Comparison of ENCODE assay signal across 8 mouse cellular contexts in the genomic region with DNA sequence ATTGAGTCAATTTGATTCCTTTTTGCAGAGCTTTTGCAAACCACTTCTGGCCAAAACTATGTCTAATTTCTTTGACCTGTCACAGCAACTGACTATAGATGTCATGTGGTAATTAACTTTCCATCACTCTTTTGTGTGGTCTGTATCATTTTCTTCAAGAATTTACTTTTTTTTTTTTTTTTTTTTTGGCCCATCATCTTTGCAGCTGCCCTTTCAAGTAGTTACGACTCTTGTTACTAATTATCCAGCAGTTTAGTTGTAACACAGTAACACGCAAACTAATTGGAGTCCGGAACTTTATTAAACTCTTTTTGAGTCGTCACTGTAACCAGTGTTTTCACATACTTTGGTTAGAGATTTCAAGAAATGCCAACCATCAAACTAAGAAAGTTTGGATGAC. TPM values are rescaled to one million over a fixed set of nuclear protein-coding genes. Genes with fewer than 3 reads are reported as not detected.
A peak's percentile ranks its signal among the peaks of the same experiment; 100 is the strongest.
DNase-seq lines count a peak whose midpoint lies in the region; ATAC-seq and TF ChIP-seq lines count a peak whose summit lies in the region.

No protein-coding gene starts in this region.

- no peaks in the 10 kb centered on the region for H3K36me3 ChIP-seq in embryonic facial prominence, embryonic 11.5 days (replicated peaks; ENCODE audit: control insufficient read depth, insufficient read depth, low read depth, low read length)
- no peaks in the 10 kb centered on the region for H3K36me3 ChIP-seq in intestine, embryonic 14.5 days (ENCODE audit: control insufficient read depth, insufficient read depth, low read length)
- H3K36me3 ChIP-seq in myocyte (ENCODE audit: control insufficient read depth, insufficient read depth): no peaks in the 10 kb centered on the region

- peaks cover 34% of the 10 kb centered on the region for H3K79me2 ChIP-seq in myocyte (ENCODE audit: control insufficient read depth, insufficient read depth)

- no peak overlapping the region; the same call in 1 of the 2 replicates for H3K9ac ChIP-seq in embryonic facial prominence, embryonic 11.5 days (replicated peaks; ENCODE audit: low read length)
- H3K9ac ChIP-seq in intestine, embryonic 14.5 days (ENCODE audit: low read length): peak overlapping the region; percentile 98

- no peaks in the 10 kb centered on the region for H3K27me3 ChIP-seq in embryonic facial prominence, embryonic 11.5 days (ENCODE audit: control insufficient read depth, insufficient read depth, low read length)
- H3K27me3 ChIP-seq in intestine, embryonic 14.5 days (replicated peaks; ENCODE audit: control insufficient read depth, insufficient read depth, low read length): no peaks in the 10 kb centered on the region
- H3K27me3 ChIP-seq in myocyte (ENCODE audit: control insufficient read depth, insufficient read depth, insufficient read length): no peaks in the 10 kb centered on the region

- no peak for ATAC-seq in embryonic facial prominence, embryonic 11.5 days (replicated peaks; ENCODE audit: insufficient number of reproducible peaks, low FRiP score, low TSS enrichment, low read depth)
- ATAC-seq in intestine, embryonic 14.5 days (replicated peaks; ENCODE audit: low FRiP score, low TSS enrichment, low read depth): no peak

- H3K27ac ChIP-seq in layer of hippocampus, adult 2 months: peak overlapping the region; percentile 100
- H3K27ac ChIP-seq in embryonic facial prominence, embryonic 11.5 days (replicated peaks; ENCODE audit: low read depth, low read length): no peak overlapping the region
- H3K27ac ChIP-seq in intestine, embryonic 14.5 days (ENCODE audit: low read depth): no peak overlapping the region

- H3K4me2 ChIP-seq in embryonic facial prominence, embryonic 11.5 days (ENCODE audit: low read depth, low read length): peak overlapping the region; percentile 75
- H3K4me2 ChIP-seq in intestine, embryonic 14.5 days (ENCODE audit: low read length): peak overlapping the region; percentile 71
- H3K4me2 ChIP-seq in myocyte (ENCODE audit: low read depth): peak overlapping the region; percentile 85

- DNase-seq in layer of hippocampus, adult 2 months (ENCODE audit: low spot score in 2 of 2): no peak
- no peak for DNase-seq in layer of hippocampus, postnatal 10 days (ENCODE audit: low spot score in 2 of 2)
- DNase-seq in embryonic facial prominence, embryonic 11.5 days (ENCODE audit: low spot score): no peak
- DNase-seq in intestine, embryonic 14.5 days (ENCODE audit: low spot score): no peak
- DNase-seq in layer of hippocampus, adult 8-10 months (ENCODE audit: low spot score in 2 of 2): no peak
- DNase-seq in gastrocnemius, postnatal 14 days: no peak
- no peak for DNase-seq in spleen, adult 12 weeks (ENCODE audit: low spot score)

- peak overlapping the region; percentile 88 for H3K4me3 ChIP-seq in layer of hippocampus, adult 2 months
- H3K4me3 ChIP-seq in embryonic facial prominence, embryonic 11.5 days (ENCODE audit: low read depth, low read length): peak overlapping the region; percentile 96
- peak overlapping the region; percentile 97 for H3K4me3 ChIP-seq in intestine, embryonic 14.5 days (ENCODE audit: low read depth, low read length)
- H3K4me3 ChIP-seq in myocyte: peak overlapping the region; percentile 92

- peak overlapping the region; percentile 85 for H3ac ChIP-seq in myocyte (ENCODE audit: control insufficient read depth, insufficient read length)

- intact Hi-C loops in gastrocnemius, postnatal 14 days (cut with DNase I; ENCODE audit: low total_unique reads): loop anchor here (5.0 to 10.0 kb wide), 2 partner anchors 74 to 272 kb away; no protein-coding TSS in a partner anchor

- H3K4me1 ChIP-seq in embryonic facial prominence, embryonic 11.5 days (ENCODE audit: control insufficient read depth, insufficient read depth, low read length): no peaks in the 10 kb centered on the region
- peaks cover 3% of the 10 kb centered on the region; the same call in 1 of the 2 replicates for H3K4me1 ChIP-seq in intestine, embryonic 14.5 days (replicated peaks; ENCODE audit: control insufficient read depth, insufficient read depth, low read length)

- 11% methylated on average over 4 of the region's 4 CpGs for WGBS in embryonic facial prominence, embryonic 11.5 days
- WGBS in intestine, embryonic 14.5 days: 13% methylated on average over 4 of the region's 4 CpGs

- no peak for TF ChIP-seq CTCF in layer of hippocampus, adult 2 months (conservative IDR thresholded peaks at IDR 0.05)

- no peaks in the 10 kb centered on the region for H3K9me3 ChIP-seq in embryonic facial prominence, embryonic 11.5 days (replicated peaks; ENCODE audit: control insufficient read depth, low read length)
- no peaks in the 10 kb centered on the region for H3K9me3 ChIP-seq in intestine, embryonic 14.5 days (ENCODE audit: control insufficient read depth, low read length)

- TF ChIP-seq POLR2A in myocyte (IDR thresholded peaks at IDR 0.05; ENCODE audit: insufficient read length, low read depth): no peak

TF ChIP-seq in myocyte, 11 proteins besides CTCF, POLR2A, EP300 and RAD21:
- TF ChIP-seq REST (IDR thresholded peaks at IDR 0.05; ENCODE audit: insufficient read depth, insufficient read length): no peak
- TF ChIP-seq E2F4 (IDR thresholded peaks at IDR 0.05; ENCODE audit: insufficient read depth): no peak
- no peak for TF ChIP-seq USF1 (IDR thresholded peaks at IDR 0.05; ENCODE audit: low read depth)
- TF ChIP-seq TCF12 (IDR thresholded peaks at IDR 0.05; ENCODE audit: insufficient read depth, poor library complexity, severe bottlenecking): no peak
- TF ChIP-seq POLR2AphosphoS2 (IDR thresholded peaks at IDR 0.05; ENCODE audit: insufficient read length, low read depth): no peak
- no peak for TF ChIP-seq MYOD1 (IDR thresholded peaks at IDR 0.05; ENCODE audit: control insufficient read depth in 1 of 3, insufficient read length in 2 of 3, low read depth in 2 of 3)
- TF ChIP-seq MYOG (IDR thresholded peaks at IDR 0.05; ENCODE audit: control insufficient read depth in 1 of 3, insufficient read depth in 1 of 3, insufficient read length in 2 of 3, low read depth in 2 of 3): no peak
- no peak for TF ChIP-seq TCF3 (IDR thresholded peaks at IDR 0.05; ENCODE audit: insufficient read length, low read depth)
- TF ChIP-seq MAX (IDR thresholded peaks at IDR 0.05; ENCODE audit: low read depth): no peak
- no peak for TF ChIP-seq SRF (IDR thresholded peaks at IDR 0.05; ENCODE audit: control insufficient read depth, insufficient read length, low read depth)
- no peak for TF ChIP-seq CEBPB (IDR thresholded peaks at IDR 0.05; ENCODE audit: insufficient read depth, poor library complexity, severe bottlenecking)
TF ChIP-seq in myocyte: peak in this region for 0.

RNA-seq across cellular contexts. Expression of a gene that starts 0.8 kb away (rescaled TPM):
- 10 to 100 TPM; 51.4 to 62.7 TPM for total RNA-seq in layer of hippocampus, adult 2 months (2021)
- 10 to 100 TPM; 45.7 to 47.3 TPM for total RNA-seq in layer of hippocampus, postnatal 10 days (2021)
- 14.1 and 14.9 TPM in 2 replicates for polyA plus RNA-seq in embryonic facial prominence, embryonic 11.5 days (2014; fragmentation: Nextera tagmentation; extraction: Ambion mirVana)
- 8.7 and 10.5 TPM in 2 replicates for polyA plus RNA-seq in intestine, embryonic 14.5 days (2014; fragmentation: Nextera tagmentation; extraction: Ambion mirVana)
- 4.5 TPM for polyA plus RNA-seq in myocyte (2012; fragmentation: generic; extraction: Trizol)
- 10 to 100 TPM; 50.9 to 63.1 (median 53.9) TPM for total RNA-seq in layer of hippocampus, adult 8-10 months (2022)
- 10 to 100 TPM; 12.9 to 13.2 TPM for total RNA-seq in gastrocnemius, postnatal 14 days (2021)
